Mouse (Mus musculus) 416B (cell line): ENCODE results near the gene Bend5.

ENCODE experiments used
- DNase-seq: peaks from one replicate; pipeline ENCODE4 v3.0.0; 2011; ENCODE audit warnings: low read depth

Gene Bend5

GRCm38 (mm10) chr4:111414818-111415488, at the start of gene Bend5:
Gene Bend5 (plus strand): TSS chr4:111415006.
- no peak for DNase-seq

GRCm38 (mm10) chr4:111367771-111368170, 47.0 kb upstream of the Bend5 start:
- DNase-seq, result no peak

GRCm38 (mm10) chr4:111377159-111377558, 37.6 kb upstream of the Bend5 start:
- DNase-seq, result no peak

GRCm38 (mm10) chr4:111378071-111378470, 36.7 kb upstream of the Bend5 start:
- no peak for DNase-seq

GRCm38 (mm10) chr4:111383101-111383500, 31.7 kb upstream of the Bend5 start:
- DNase-seq, result no peak

GRCm38 (mm10) chr4:111390736-111391135, 24.1 kb upstream of the Bend5 start:
- DNase-seq, result no peak

- no peak for DNase-seq
These were observed 15.0 kb upstream of the Bend5 start for GRCm38 (mm10) chr4:111399784-111400183.

GRCm38 (mm10) chr4:111400676-111401075, 14.1 kb upstream of the Bend5 start:
- DNase-seq, result no peak

- no peak for DNase-seq
These were observed 11.6 kb upstream of the Bend5 start for GRCm38 (mm10) chr4:111403243-111403642.

- no peak for DNase-seq
These were observed 4.1 kb upstream of the Bend5 start for GRCm38 (mm10) chr4:111410731-111411130.

GRCm38 (mm10) chr4:111414399-111414798, 407 bp upstream of the Bend5 start:
- DNase-seq, result no peak

GRCm38 (mm10) chr4:111416126-111416525, 1.3 kb downstream of the Bend5 start:
- DNase-seq, result no peak

GRCm38 (mm10) chr4:111416551-111416950, 1.7 kb downstream of the Bend5 start:
- DNase-seq, result no peak

GRCm38 (mm10) chr4:111417716-111418115, 2.9 kb downstream of the Bend5 start:
- no peak for DNase-seq

GRCm38 (mm10) chr4:111419476-111419875, 4.7 kb downstream of the Bend5 start:
- no peak for DNase-seq

GRCm38 (mm10) chr4:111420031-111420430, 5.2 kb downstream of the Bend5 start:
- no peak for DNase-seq

GRCm38 (mm10) chr4:111420955-111421354, 6.1 kb downstream of the Bend5 start:
- DNase-seq, result no peak

- no peak for DNase-seq
These were observed 7.0 kb downstream of the Bend5 start for GRCm38 (mm10) chr4:111421785-111422184.

GRCm38 (mm10) chr4:111424371-111424950, 9.7 kb downstream of the Bend5 start:
- no peak for DNase-seq

- DNase-seq, result no peak
These were observed 10.4 kb downstream of the Bend5 start for GRCm38 (mm10) chr4:111425170-111425569.

GRCm38 (mm10) chr4:111431186-111431585, 16.4 kb downstream of the Bend5 start:
- no peak for DNase-seq

- DNase-seq, result no peak
These were observed 17.2 kb downstream of the Bend5 start for GRCm38 (mm10) chr4:111432013-111432412.

- no peak for DNase-seq
These were observed 17.6 kb downstream of the Bend5 start for GRCm38 (mm10) chr4:111432417-111432816.

GRCm38 (mm10) chr4:111441709-111442108, 26.9 kb downstream of the Bend5 start:
- DNase-seq, result no peak
